Mouse (Mus musculus): ENCODE measurements around the gene Gpr180.

DNA sequence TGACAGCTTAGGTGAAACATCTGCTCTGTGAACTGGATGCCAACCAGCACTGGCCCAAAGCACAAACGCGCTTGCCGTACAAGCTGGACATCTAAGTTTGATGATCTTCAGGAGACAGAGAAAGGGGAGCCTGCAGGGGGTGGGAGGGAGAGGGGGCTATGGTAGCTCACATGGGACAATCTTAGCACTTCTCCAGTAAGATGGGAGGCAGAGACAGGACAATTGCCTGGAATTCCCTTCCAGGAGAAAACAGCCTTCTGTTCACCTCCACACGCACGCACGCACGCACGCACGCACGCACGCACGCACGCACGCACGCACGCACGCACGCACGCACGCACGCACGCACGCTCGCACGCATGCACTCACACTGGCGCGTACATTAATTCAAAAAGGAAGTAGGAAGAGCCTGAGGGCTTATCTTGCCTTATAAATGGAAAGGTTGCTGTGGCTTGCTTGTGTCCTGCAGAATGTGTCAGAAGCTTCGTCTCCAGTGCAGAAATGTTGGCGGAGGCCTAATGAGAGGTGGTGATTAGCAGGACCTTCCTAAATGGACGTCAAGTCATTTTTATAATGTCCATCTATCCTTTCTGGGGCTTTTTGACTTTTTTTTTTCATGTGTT is 38.2 kb downstream of the Gpr180 start:
- TF ChIP-seq CTCF (IDR thresholded peaks at IDR 0.05; ENCODE audit: low read depth) (no peak), EP300 (IDR thresholded peaks at IDR 0.05; ENCODE audit: low read depth) (no peak)
